Mouse (Mus musculus): Measurements from ENCODE around the gene Lamc1. TPM values are rescaled to one million over a fixed set of nuclear protein-coding genes. Genes with fewer than 3 reads are reported as not detected.

The Lamc1 gene
- polyA plus RNA-seq, 1 experiment: 30.3 TPM

DNA sequence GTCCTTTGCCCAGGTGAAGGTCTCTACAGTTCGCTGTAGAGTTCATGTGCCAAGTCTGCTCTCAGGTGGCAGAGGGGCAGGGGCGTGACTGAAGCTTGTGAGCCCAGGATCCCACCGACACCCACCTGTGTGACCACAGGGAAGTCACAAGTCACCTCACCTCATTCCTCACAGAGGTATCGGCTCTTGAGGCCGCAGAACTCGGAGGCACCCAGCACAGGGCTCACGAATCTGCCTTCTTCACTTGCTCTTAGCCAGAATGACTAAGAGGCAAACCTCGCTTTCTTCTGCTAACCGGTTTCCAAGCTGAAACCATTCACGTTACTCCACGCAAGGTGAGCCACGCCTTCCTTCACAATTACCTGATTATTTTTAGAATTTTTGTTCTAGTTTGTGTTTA lies 11.2 kb downstream of the Lamc1 start:
- 84% methylated on average over 12 of the region's 12 CpGs for whole genome bisulfite sequencing
- H3K27ac ChIP-seq (ENCODE audit: control insufficient read depth, insufficient read depth, low read length): no peak overlapping the region
- no peak overlapping the region for H3K4me3 ChIP-seq (ENCODE audit: control insufficient read depth, insufficient read depth, low read length)
- peaks cover 6% of the 10 kb centered on the region for H3K4me1 ChIP-seq (replicated peaks; ENCODE audit: control insufficient read depth, insufficient read depth, low read length)
- H3K27me3 ChIP-seq (ENCODE audit: control insufficient read depth, insufficient read depth, low read length): no peaks in the 10 kb centered on the region; the same call in 1 of the 2 replicates
- TF ChIP-seq POLR2A (IDR thresholded peaks at IDR 0.05; ENCODE audit: control insufficient read depth, extremely low read depth, insufficient read depth, low read length, poor library complexity): no peak
- no peak for TF ChIP-seq CTCF (IDR thresholded peaks at IDR 0.05; ENCODE audit: borderline replicate concordance, control insufficient read depth, extremely low read depth, insufficient read depth, low read length, poor library complexity)
- H3K36me3 ChIP-seq (ENCODE audit: control insufficient read depth, insufficient read depth, low read length): no peaks in the 10 kb centered on the region
- DNase-seq: no peak

DNA sequence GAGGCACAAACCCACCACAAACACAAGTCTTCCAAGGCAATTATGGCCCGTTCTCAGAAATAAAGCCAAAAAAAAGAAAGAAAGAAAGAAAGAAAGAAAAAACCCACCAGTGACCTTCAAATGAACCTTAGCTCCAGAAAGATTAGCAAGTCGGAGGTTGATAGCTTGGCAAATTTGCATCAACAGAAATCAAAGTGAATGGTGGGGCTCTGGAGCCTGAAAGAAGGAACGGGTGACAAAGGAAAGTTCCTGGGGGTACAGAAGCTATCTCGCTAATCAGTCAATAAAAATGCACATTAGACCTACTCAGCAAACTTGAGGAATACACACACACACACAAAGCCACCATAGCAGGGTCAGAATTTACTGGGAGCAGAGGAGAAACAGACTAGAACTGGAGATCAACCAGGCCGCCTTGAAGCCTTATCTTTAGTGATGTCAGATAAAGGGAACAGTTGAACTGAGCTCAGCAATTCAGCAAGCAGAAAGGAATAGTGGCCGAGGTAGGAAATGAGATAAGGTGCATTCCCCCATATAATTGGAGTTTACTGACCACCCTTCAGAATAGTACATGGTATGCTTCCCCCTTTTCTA lies 11.9 kb downstream of the Lamc1 start:
- no peak for DNase-seq
- TF ChIP-seq CTCF (IDR thresholded peaks at IDR 0.05; ENCODE audit: borderline replicate concordance, control insufficient read depth, extremely low read depth, insufficient read depth, low read length, poor library complexity) (no peak), POLR2A (IDR thresholded peaks at IDR 0.05; ENCODE audit: control insufficient read depth, extremely low read depth, insufficient read depth, low read length, poor library complexity) (no peak)
- H3K4me3 ChIP-seq (ENCODE audit: control insufficient read depth, insufficient read depth, low read length): no peak overlapping the region
- H3K27me3 ChIP-seq (ENCODE audit: control insufficient read depth, insufficient read depth, low read length): no peaks in the 10 kb centered on the region; the same call in 1 of the 2 replicates
- H3K4me1 ChIP-seq (replicated peaks; ENCODE audit: control insufficient read depth, insufficient read depth, low read length): peaks cover 6% of the 10 kb centered on the region
- H3K27ac ChIP-seq (ENCODE audit: control insufficient read depth, insufficient read depth, low read length): no peak overlapping the region
- H3K36me3 ChIP-seq (ENCODE audit: control insufficient read depth, insufficient read depth, low read length): no peaks in the 10 kb centered on the region
- 18% methylated on average over 6 of the region's 6 CpGs for WGBS

DNA sequence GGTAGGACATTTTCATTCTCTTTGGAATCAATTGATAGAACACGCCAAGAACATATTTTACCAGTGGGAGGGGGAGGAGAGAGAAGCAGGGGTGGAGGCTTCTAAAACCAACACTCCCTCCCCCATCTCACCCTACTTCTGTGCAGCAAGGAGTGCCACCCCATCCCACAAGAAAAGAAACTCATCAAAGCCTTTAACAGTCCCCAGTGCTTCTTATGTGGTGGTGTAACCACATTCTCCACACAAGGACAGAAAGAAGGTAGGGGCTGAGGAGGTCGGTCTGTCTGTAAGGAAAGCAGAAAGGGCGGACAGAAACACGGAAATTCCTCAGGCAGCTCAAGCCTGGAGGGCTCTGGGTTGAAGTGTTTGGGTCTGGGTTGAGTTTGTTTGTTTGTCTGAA lies 12.5 kb downstream of the Lamc1 start:
- Histone ChIP-seq H3K27me3 (ENCODE audit: control insufficient read depth, insufficient read depth, low read length) (no peaks in the 10 kb centered on the region; the same call in 1 of the 2 replicates), H3K36me3 (ENCODE audit: control insufficient read depth, insufficient read depth, low read length) (no peaks in the 10 kb centered on the region), H3K27ac (ENCODE audit: control insufficient read depth, insufficient read depth, low read length) (no peak overlapping the region), H3K4me3 (ENCODE audit: control insufficient read depth, insufficient read depth, low read length) (no peak overlapping the region), H3K4me1 (replicated peaks; ENCODE audit: control insufficient read depth, insufficient read depth, low read length) (peaks cover 6% of the 10 kb centered on the region)
- peak; percentile 70 for DNase-seq
- 7% methylated on average over 4 of the region's 4 CpGs for WGBS
- TF ChIP-seq CTCF (IDR thresholded peaks at IDR 0.05; ENCODE audit: borderline replicate concordance, control insufficient read depth, extremely low read depth, insufficient read depth, low read length, poor library complexity) (no peak), POLR2A (IDR thresholded peaks at IDR 0.05; ENCODE audit: control insufficient read depth, extremely low read depth, insufficient read depth, low read length, poor library complexity) (no peak)

DNA sequence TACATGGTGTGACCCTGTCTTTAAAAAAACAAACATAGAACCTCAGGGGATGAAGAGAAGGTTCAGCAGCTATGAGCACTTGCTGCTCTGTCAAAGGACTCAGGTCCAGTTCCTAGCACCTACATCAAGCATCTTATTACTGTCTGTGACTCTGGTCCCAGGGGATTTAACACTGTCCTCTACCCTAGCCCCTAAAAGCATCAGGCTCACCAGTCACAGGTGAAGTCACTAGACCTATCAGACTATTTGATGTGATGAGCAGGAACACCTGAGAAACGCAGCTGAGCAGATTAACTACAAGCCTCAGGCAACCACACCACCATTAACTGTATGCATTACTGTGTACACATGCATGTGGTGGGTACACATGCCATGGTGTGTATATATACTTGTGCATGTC lies 13.8 kb downstream of the Lamc1 start:
- H3K27ac ChIP-seq (ENCODE audit: control insufficient read depth, insufficient read depth, low read length): no peak overlapping the region
- no peaks in the 10 kb centered on the region; the same call in 1 of the 2 replicates for H3K27me3 ChIP-seq (ENCODE audit: control insufficient read depth, insufficient read depth, low read length)
- H3K4me1 ChIP-seq (replicated peaks; ENCODE audit: control insufficient read depth, insufficient read depth, low read length): peaks cover 6% of the 10 kb centered on the region
- 92% methylated on average over 1 of the region's 1 CpGs for WGBS
- no peaks in the 10 kb centered on the region for H3K36me3 ChIP-seq (ENCODE audit: control insufficient read depth, insufficient read depth, low read length)
- DNase-seq: no peak
- H3K4me3 ChIP-seq (ENCODE audit: control insufficient read depth, insufficient read depth, low read length): no peak overlapping the region
- no peak for TF ChIP-seq POLR2A (IDR thresholded peaks at IDR 0.05; ENCODE audit: control insufficient read depth, extremely low read depth, insufficient read depth, low read length, poor library complexity)
- TF ChIP-seq CTCF (IDR thresholded peaks at IDR 0.05; ENCODE audit: borderline replicate concordance, control insufficient read depth, extremely low read depth, insufficient read depth, low read length, poor library complexity): no peak

DNA sequence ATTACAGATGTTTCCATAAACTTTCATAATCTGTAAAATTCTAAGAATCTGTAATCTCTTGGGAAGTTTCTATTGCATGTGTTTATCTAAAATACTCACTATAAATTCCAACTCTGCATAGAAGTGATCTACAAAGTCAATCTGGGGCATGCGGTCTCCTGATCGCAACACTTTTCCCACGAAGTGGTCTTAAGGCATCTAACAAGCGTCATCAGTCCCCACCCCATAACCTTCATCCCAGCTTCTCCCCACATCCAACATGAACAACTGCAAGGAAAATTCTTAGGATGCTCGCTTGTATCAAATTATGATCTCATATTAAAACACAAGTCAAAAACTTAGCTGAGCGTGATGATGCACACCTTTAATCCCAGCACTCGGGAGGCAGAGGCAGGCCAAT lies 14.3 kb downstream of the Lamc1 start:
- Histone ChIP-seq H3K4me3 (ENCODE audit: control insufficient read depth, insufficient read depth, low read length) (no peak overlapping the region), H3K27me3 (ENCODE audit: control insufficient read depth, insufficient read depth, low read length) (no peaks in the 10 kb centered on the region; the same call in 1 of the 2 replicates), H3K36me3 (ENCODE audit: control insufficient read depth, insufficient read depth, low read length) (no peaks in the 10 kb centered on the region), H3K4me1 (replicated peaks; ENCODE audit: control insufficient read depth, insufficient read depth, low read length) (peaks cover 6% of the 10 kb centered on the region), H3K27ac (ENCODE audit: control insufficient read depth, insufficient read depth, low read length) (no peak overlapping the region)
- DNase-seq: no peak
- WGBS: 97% methylated on average over 7 of the region's 7 CpGs
- no peak for TF ChIP-seq POLR2A (IDR thresholded peaks at IDR 0.05; ENCODE audit: control insufficient read depth, extremely low read depth, insufficient read depth, low read length, poor library complexity)
- no peak for TF ChIP-seq CTCF (IDR thresholded peaks at IDR 0.05; ENCODE audit: borderline replicate concordance, control insufficient read depth, extremely low read depth, insufficient read depth, low read length, poor library complexity)

DNA sequence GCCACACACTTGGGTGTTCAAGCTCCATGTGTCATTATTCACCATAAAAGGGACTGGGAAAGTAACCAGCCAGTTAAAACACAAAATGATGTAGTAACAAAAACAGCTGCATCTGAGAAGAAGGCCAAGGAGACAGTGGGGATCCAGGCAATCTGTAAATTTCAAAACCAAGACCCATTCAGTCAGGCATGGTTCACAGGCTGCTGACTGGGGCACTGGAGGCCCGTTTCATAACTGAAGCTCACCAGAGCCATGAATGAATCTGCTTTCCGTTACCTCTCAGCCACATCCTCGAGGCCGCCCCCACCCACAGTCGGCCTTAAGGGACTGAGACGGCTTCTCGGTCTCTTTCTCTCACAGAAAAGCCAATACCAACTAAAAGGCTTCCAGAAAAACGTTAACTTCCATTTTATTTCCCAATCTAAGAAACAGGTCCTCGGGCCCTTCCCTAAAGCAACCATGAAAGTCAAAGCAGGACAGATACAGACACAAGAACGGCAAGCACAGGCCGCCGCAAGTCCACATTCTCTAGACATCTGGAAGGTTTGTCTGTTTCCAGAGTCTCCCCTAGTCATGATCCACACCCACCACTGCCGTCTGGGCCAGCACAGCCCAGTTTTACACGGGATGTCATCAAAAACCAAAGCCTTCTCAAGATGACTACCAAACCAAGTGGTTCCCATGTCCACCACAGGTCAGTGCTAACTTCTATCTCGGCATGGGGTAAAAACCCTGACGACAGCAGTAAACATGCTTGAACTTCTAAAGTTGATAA lies 14.9 kb downstream of the Lamc1 start:
- Histone ChIP-seq H3K4me1 (replicated peaks; ENCODE audit: control insufficient read depth, insufficient read depth, low read length) (peaks cover 6% of the 10 kb centered on the region), H3K27ac (ENCODE audit: control insufficient read depth, insufficient read depth, low read length) (no peak overlapping the region), H3K4me3 (ENCODE audit: control insufficient read depth, insufficient read depth, low read length) (no peak overlapping the region), H3K27me3 (ENCODE audit: control insufficient read depth, insufficient read depth, low read length) (no peaks in the 10 kb centered on the region; the same call in 1 of the 2 replicates), H3K36me3 (ENCODE audit: control insufficient read depth, insufficient read depth, low read length) (no peaks in the 10 kb centered on the region)
- 81% methylated on average over 16 of the region's 16 CpGs for WGBS
- TF ChIP-seq CTCF (IDR thresholded peaks at IDR 0.05; ENCODE audit: borderline replicate concordance, control insufficient read depth, extremely low read depth, insufficient read depth, low read length, poor library complexity) (no peak), POLR2A (IDR thresholded peaks at IDR 0.05; ENCODE audit: control insufficient read depth, extremely low read depth, insufficient read depth, low read length, poor library complexity) (no peak)
- no peak for DNase-seq

Measured in thymus, adult 2 months (tissue).